Mouse (Mus musculus) layer of hippocampus, adult 18-20 months (tissue): ENCODE measurements around the gene Zfp114. TPM values are rescaled to one million over a fixed set of nuclear protein-coding genes. Genes with fewer than 3 reads are reported as not detected.

Experiments
- DNase-seq, 2 experiments: peaks; one replicate each; pipeline ENCODE4 v3.0.0; 2022; ENCODE audit warnings: low spot score in 2 of 2
- long read RNA-seq: library from polyadenylated mRNA; stranded (forward); transcript quantifications from one replicate; pipeline ENCODE4 v2.0.0, GENCODE M21; 2021
- total RNA-seq, 2 experiments: library from RNA; stranded (reverse); gene quantifications; 2 replicates each; pipeline ENCODE4 v1.2.3; 2021

The Zfp114 gene
- total RNA-seq = 1 to 10 TPM; 2.9 to 4.1 TPM
- long read RNA-seq, partial matches to known transcripts = 0 of 4 reads
- long read RNA-seq, other reads (novel, unspliced or antisense) = 0 of 4 reads

DNA sequence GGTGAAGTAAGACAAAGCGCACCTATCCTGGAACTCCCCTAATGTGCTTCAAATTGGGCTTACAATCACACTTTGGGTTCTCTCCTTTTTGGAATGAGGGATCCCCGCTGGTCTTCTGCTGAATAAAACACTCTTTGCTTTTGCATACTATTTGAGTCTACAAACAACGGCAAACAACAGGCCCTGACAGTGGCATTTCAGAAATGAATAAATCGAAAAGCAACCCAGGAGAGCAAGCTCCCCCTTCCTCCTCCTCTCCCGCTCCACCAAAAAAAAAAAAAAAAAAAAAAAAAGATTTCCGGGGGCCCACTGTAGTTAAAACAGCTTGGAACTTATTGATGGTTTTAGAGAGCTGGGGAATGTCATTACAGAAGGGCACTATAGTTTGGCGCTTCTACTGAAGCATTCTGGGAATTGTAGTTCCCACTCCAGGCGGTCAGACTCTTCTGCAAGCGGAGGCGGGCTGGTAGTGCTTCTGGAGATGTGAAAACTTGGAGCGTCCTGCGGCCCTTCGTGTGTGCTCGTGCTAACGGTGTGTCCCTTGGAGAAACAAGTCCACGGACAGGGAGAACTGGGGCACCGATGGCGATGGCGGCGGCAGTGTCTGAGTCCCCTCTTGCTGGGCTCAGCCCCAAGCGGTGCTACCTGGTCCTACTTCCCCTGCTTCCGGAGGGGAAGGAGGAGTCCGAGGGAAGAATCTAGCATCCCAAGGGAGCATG lies at the start of gene Zfp114:
Gene Zfp114 (plus strand): TSS at position 443 of the 719 bp plus-strand sequence.
- peak; percentile 78 to 80 for DNase-seq

- no peak for DNase-seq
These were observed 41.4 kb upstream of the Zfp114 start for GRCm38 (mm10) chr7:24133425-24133995.

DNA sequence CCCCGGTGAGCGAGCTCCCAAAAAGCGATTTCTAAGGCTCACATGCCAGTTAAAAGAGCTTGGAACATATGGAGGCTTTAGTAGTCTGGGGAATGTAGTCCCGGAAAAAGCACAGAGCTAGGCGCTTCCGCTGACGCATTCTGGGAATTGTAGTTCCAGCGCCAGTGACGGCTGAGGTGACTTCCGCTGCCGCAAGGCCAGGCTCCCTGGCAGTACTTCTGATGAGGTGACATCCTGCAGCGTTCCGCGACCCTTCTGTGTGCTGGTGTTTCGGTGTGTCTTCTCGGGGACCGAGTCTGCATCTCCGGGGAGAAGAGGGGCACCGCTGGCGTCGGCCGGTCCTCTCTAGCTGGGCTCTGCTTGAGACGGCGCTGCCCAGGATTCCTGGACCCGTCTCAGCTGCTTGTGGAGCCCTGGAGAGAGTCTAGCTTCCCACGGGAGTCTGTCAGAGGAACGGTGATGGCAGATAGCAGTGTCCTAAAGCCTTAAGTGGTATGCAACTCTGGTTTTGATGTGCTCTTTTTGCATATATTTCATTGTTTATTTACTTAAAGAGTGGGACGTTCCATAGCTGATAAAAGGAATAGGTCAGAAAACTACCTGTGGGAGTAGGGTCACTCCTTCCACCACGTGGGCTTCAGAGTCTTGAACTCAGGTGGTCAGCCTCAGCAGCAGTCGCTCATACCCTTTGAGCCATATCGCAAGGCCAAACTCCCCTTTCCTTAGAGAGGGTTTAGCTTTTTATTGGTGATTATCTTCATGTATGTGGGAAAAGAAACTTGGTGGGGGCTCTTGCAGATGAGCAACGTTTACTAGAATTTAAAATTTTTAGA lies 40.6 kb upstream of the Zfp114 start, which contains the start of gene Zfp235:
Gene Zfp235 (plus strand): TSS at position 174 of the 833 bp plus-strand sequence.
- peak; percentile 91 to 96 for DNase-seq

DNA sequence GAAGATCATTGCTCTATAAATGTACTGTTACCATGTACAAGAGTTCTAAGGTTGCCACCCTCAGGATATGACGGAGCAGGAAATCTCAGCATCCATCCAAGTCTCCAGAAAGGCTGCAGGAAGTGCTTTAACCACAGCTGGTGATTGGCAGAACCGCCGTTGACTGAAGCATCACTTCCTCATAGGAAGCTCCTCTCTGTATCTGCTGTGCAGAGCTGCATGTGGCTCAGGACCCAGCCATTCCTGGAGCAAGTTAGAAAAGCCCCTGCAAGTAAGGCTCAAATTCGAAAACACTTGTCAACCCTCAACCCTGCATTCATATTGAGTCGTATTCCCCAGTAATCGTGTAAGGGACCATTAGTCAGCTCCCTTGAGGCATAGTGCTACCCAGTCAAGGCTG lies 32.3 kb upstream of the Zfp114 start:
- no peak for DNase-seq

GRCm38 (mm10) chr7:24153272-24153671 lies 21.6 kb upstream of the Zfp114 start:
- no peak for DNase-seq

DNA sequence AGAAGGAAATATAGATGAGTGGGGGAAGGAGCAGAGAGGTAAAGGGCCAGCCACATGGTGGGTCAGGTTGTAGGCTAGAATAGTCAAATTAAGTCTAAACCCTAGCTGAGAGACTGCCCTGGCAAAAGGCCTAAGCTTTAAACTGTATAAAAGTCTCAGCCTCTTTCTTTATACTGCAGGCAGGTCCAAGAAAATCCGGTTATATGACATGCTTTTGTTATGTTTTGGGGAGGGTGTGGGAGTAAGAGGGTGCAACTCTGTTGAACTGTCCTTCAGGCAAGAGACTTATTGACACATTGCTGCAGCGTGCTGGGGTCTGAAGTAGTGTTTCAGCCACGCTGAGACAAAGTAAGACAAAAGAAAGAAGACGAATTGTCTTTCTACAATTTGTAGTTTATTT lies 2.7 kb upstream of the Zfp114 start:
- DNase-seq = no peak

- DNase-seq = no peak
These were observed 464 bp downstream of the Zfp114 start for GRCm38 (mm10) chr7:24175337-24175711.

DNA sequence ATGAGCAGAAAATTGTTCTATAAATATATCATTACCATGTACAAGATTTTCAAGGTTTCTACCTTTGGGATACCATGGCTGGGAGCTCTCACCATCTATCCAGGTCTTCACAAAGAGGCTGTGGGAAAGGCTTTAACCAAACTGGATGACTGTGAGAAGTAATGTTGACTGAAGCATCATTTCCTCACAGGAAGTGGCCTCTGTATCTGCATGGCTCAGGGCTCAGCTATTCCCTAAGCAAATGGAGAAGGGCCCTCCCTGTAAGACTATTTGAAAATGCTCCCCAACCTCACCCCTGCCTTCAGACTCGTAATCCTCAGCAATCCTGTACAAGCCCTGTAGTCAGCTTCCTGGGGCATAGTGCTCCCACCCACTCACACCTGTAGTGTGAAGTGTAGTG lies 12.8 kb downstream of the Zfp114 start:
- DNase-seq = no peak

GRCm38 (mm10) chr7:24188901-24189570 lies 14.2 kb downstream of the Zfp114 start:
- DNase-seq = no peak

- DNase-seq = no peak
These were observed 14.7 kb downstream of the Zfp114 start for GRCm38 (mm10) chr7:24189571-24189944.

GRCm38 (mm10) chr7:24191361-24191760 lies 16.5 kb downstream of the Zfp114 start:
- no peak for DNase-seq

DNA sequence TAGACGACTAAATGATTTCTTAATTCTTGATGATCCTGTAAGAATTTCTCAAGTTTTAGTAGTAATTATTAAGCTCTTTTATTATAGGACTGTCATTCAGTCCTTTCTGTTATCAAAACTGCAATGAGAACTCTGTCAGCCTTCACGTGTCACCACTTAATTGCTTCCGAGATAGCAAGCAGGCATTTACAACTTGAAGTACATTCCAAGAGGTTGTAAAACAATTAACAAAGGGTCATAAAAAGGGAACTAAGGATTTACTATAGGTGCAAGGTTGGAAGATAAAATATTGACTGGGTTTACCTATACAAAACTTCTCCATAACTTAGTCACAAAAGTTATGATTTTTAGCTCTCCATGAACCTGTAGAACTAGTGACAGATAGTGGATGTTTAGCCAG lies 18.3 kb downstream of the Zfp114 start:
- DNase-seq = no peak

DNA sequence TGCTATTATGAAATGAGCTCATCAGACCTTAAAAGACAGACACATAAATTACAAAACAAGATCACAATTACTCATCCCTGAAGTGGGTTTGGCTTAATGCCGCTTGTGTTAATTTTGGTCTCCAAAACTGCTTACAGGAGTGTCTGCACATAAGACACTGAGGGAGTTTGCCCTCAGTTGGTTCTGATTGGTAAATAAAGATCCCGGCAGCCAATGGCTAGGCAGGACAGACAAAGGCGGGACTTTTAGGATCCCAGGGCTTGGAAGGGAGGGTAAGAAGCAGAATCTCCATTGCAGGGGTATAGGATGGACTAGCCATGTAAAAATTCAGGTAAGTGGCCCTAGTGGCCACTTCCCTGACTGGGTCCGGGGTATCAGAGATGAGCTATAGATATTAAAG lies 22.1 kb downstream of the Zfp114 start:
- no peak for DNase-seq

DNA sequence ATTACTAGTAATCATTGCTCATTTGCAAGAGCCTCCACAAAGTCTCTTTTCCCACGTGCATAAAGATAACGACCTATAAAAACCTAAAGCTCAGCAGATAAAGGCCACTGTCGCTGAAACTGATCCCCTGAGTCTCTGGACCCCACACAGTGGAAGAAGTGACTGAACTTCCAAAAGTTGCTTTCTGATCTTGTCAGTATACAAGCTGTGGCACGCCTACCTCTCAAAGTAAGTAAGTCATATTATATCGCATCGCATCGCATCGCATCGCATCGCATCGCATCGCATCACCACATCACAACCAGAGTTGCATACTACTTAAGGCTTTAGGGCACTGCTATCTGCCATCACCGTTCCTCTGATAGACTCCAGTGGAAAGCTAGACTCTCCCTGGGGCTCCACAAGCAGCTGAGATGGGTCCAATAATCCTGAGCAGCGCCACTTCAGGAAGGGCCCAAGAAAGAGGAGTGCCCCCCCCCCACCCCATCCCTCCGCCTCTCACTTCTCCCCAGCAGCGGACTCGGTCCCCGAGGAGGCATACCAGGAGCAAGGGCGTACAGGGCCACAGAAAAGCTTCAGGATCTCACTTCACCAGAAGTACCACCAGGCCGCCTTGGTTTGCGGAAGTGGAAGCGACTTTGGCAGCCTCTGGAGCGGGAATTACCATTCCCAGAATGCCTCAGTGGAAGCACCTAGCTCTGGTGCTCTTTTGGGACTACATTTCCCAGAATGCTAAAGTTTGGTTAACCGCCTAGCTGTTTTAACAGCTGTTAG lies 32.8 kb downstream of the Zfp114 start:
- DNase-seq = peak; percentile 72 to 86

DNA sequence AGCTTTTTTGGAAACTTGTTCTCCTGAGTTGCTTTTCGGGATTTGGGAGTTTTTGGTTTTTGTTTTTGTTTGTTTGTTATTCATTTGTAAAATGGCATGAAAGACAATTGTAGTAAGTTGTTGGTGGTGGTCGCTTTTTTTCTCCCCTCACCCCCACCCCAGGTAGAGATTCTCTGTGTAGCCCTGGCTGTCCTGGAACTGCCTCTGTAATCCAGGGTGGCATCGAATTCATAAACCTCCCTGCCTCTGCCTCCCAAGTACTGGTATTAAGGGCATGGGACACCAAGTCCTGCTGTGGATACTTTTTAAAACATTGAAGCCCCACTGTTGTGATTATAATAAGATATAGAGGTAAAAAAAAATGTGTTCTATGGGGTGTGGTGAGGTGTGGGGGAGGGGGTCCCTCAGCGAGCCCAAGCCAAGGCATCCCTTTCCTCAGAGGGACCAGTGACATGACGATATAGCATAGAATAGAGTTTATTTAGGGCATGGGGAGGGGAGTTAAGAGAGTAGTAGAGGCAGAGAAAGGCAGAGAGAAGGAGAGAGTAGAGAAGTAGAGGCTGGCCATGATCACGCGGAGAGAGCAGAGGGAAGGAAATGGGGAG lies 33.5 kb downstream of the Zfp114 start:
- DNase-seq = no peak

- DNase-seq = no peak
These were observed 35.4 kb downstream of the Zfp114 start for GRCm38 (mm10) chr7:24210296-24210695.

DNA sequence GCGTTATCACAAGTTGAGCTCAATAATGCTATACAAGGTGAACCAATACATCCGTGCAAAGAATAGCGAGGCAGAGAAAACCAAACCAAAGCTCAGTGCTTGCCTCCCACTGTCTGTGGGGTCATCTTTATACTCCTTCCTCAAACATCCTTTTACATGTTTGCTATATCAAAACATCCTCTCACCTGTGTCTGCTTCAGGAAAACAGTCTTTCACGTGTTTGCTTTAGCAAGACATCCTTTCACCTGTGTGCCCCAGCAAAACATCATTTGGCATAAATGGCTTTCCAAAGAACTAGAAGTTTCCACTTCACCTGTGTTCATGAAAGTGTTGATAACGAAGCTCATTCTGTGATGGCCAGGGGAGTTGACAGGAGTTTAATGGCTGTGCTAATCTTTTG lies 36.5 kb downstream of the Zfp114 start, which contains the start of gene Zfp111:
Gene Zfp111 (minus strand): TSS at position 101 of the 400 bp plus-strand sequence.
- no peak for DNase-seq
